Mouse (Mus musculus): ENCODE data around the gene Selplg.

Selplg gene

GRCm38 (mm10) chr5:113824228-113824627, 8.2 kb downstream of the Selplg start:
- DNase-seq (ENCODE audit: low spot score), result no peak

- DNase-seq (ENCODE audit: low spot score), result no peak
Observed at GRCm38 (mm10) chr5:113818572-113818971, 13.9 kb downstream of the Selplg start.

GRCm38 (mm10) chr5:113815638-113816152, 16.7 kb downstream of the Selplg start:
- DNase-seq (ENCODE audit: low spot score), result peak; percentile 49

- DNase-seq (ENCODE audit: low spot score), result no peak
Observed at GRCm38 (mm10) chr5:113815041-113815389, 17.4 kb downstream of the Selplg start.

- DNase-seq (ENCODE audit: low spot score), result no peak
Observed at GRCm38 (mm10) chr5:113814111-113815040, 18.1 kb downstream of the Selplg start.

GRCm38 (mm10) chr5:113813608-113814007, 18.8 kb downstream of the Selplg start:
- DNase-seq (ENCODE audit: low spot score), result no peak

GRCm38 (mm10) chr5:113812638-113813037, 19.8 kb downstream of the Selplg start:
- no peak for DNase-seq (ENCODE audit: low spot score)

GRCm38 (mm10) chr5:113811824-113812420, 20.5 kb downstream of the Selplg start:
- peak; percentile 35 for DNase-seq (ENCODE audit: low spot score)

GRCm38 (mm10) chr5:113810111-113810510, 22.3 kb downstream of the Selplg start:
- DNase-seq (ENCODE audit: low spot score), result no peak

GRCm38 (mm10) chr5:113808177-113808576, 24.3 kb downstream of the Selplg start:
- DNase-seq (ENCODE audit: low spot score), result no peak

- no peak for DNase-seq (ENCODE audit: low spot score)
Observed at GRCm38 (mm10) chr5:113807712-113808111, 24.7 kb downstream of the Selplg start.

GRCm38 (mm10) chr5:113806414-113806813, 26.0 kb downstream of the Selplg start:
- DNase-seq (ENCODE audit: low spot score), result no peak

GRCm38 (mm10) chr5:113805301-113805700, 27.1 kb downstream of the Selplg start:
- DNase-seq (ENCODE audit: low spot score), result no peak

- no peak for DNase-seq (ENCODE audit: low spot score)
Observed at GRCm38 (mm10) chr5:113804395-113804966, 28.0 kb downstream of the Selplg start.

GRCm38 (mm10) chr5:113800280-113800679, 32.2 kb downstream of the Selplg start, which contains the start of gene Tmem119:
Gene Tmem119 (minus strand): TSS chr5:113800516.
- peak; percentile 52 for DNase-seq (ENCODE audit: low spot score)

- DNase-seq (ENCODE audit: low spot score), result no peak
Observed at GRCm38 (mm10) chr5:113799691-113800090, 32.8 kb downstream of the Selplg start.

- no peak for DNase-seq (ENCODE audit: low spot score)
Observed at GRCm38 (mm10) chr5:113798525-113798924, 33.9 kb downstream of the Selplg start.

- no peak for DNase-seq (ENCODE audit: low spot score)
Observed at GRCm38 (mm10) chr5:113797149-113797882, 35.1 kb downstream of the Selplg start.

GRCm38 (mm10) chr5:113796401-113797148, 35.9 kb downstream of the Selplg start:
- no peak for DNase-seq (ENCODE audit: low spot score)

- DNase-seq (ENCODE audit: low spot score), result no peak
Observed at GRCm38 (mm10) chr5:113791197-113792095, 41.0 kb downstream of the Selplg start.
